Mouse (Mus musculus): ENCODE data around the gene Dmc1. TPM values are rescaled to one million over a fixed set of nuclear protein-coding genes. Genes with fewer than 3 reads are reported as not detected.

Dmc1 gene
- polyA plus RNA-seq, 2 experiments: 0.32 to 0.40 TPM

- Histone ChIP-seq H3K4me1 (replicated peaks; ENCODE audit: control insufficient read depth in 2 of 2, insufficient read depth in 2 of 2, low read length in 1 of 2) (peaks cover 0 to 3% of the 10 kb centered on the region in 2 experiments; a peak in 1 of 4 replicates), H3K9ac (replicated peaks) (no peak overlapping the region), H3K36me3 (replicated peaks; ENCODE audit: control insufficient read depth, insufficient read depth, low read depth) (no peaks in the 10 kb centered on the region), H3K27ac (no peak overlapping the region), H3K27me3 (ENCODE audit: control insufficient read depth, insufficient read depth, low read length) (peaks cover 7% of the 10 kb centered on the region), H3K9me3 (ENCODE audit: control insufficient read depth, low read length) (no peaks in the 10 kb centered on the region), H3K4me3 (ENCODE audit: insufficient read depth in 1 of 2, low read depth in 2 of 2, low read length in 2 of 2) (no peak overlapping the region), H3K4me2 (ENCODE audit: low read depth) (no peak overlapping the region)
- ATAC-seq (ENCODE audit: insufficient read depth): no peak
- no peak for DNase-seq (ENCODE audit: low read depth in 3 of 3, low spot score in 3 of 3)
- TF ChIP-seq EP300 (IDR thresholded peaks at IDR 0.05; ENCODE audit: low read depth) (no peak), CTCF (IDR thresholded peaks at IDR 0.05; ENCODE audit: low read depth) (no peak)
- WGBS (ENCODE audit: insufficient replicate concordance): 73% methylated on average over 12 of the region's 12 CpGs
Observed at GRCm38 (mm10) chr15:79606161-79606560, 1.3 kb upstream of the Dmc1 start.

GRCm38 (mm10) chr15:79600176-79600575 lies 4.7 kb downstream of the Dmc1 start:
- 59% methylated on average over 2 of the region's 2 CpGs for WGBS (ENCODE audit: insufficient replicate concordance)

GRCm38 (mm10) chr15:79598715-79599114 lies 6.2 kb downstream of the Dmc1 start:
- Histone ChIP-seq H3K4me3 (ENCODE audit: insufficient read depth in 1 of 2, low read depth in 2 of 2, low read length in 2 of 2) (no peak overlapping the region), H3K27me3 (ENCODE audit: control insufficient read depth, insufficient read depth, low read length) (no peaks in the 10 kb centered on the region; the same call in 1 of the 2 replicates), H3K9me3 (ENCODE audit: control insufficient read depth, low read length) (no peaks in the 10 kb centered on the region), H3K27ac (no peak overlapping the region), H3K9ac (replicated peaks) (no peak overlapping the region), H3K4me1 (replicated peaks; ENCODE audit: control insufficient read depth in 2 of 2, insufficient read depth in 2 of 2, low read length in 1 of 2) (no peaks in the 10 kb centered on the region), H3K4me2 (ENCODE audit: low read depth) (no peak overlapping the region), H3K36me3 (replicated peaks; ENCODE audit: control insufficient read depth, insufficient read depth, low read depth) (no peaks in the 10 kb centered on the region)
- no peak for DNase-seq (ENCODE audit: low read depth in 3 of 3, low spot score in 3 of 3)
- WGBS (ENCODE audit: insufficient replicate concordance): 53% methylated on average over 1 of the region's 1 CpGs
- no peak for TF ChIP-seq EP300 (IDR thresholded peaks at IDR 0.05; ENCODE audit: low read depth)
- TF ChIP-seq CTCF (IDR thresholded peaks at IDR 0.05; ENCODE audit: low read depth): no peak
- ATAC-seq (ENCODE audit: insufficient read depth): no peak

More at GRCm38 (mm10) chr15:79600176-79600575, 4.7 kb downstream of the Dmc1 start:
- H3K36me3 ChIP-seq (replicated peaks; ENCODE audit: control insufficient read depth, insufficient read depth, low read depth): no peaks in the 10 kb centered on the region
- H3K9me3 ChIP-seq (ENCODE audit: control insufficient read depth, low read length): no peaks in the 10 kb centered on the region
- DNase-seq (ENCODE audit: low read depth in 3 of 3, low spot score in 3 of 3) (no peak), ATAC-seq (ENCODE audit: insufficient read depth) (no peak)
- H3K4me1 ChIP-seq (replicated peaks; ENCODE audit: control insufficient read depth in 2 of 2, insufficient read depth in 2 of 2, low read length in 1 of 2): peaks cover 0 to 2% of the 10 kb centered on the region in 2 experiments; a peak in 1 of 4 replicates
- H3K9ac ChIP-seq (replicated peaks): no peak overlapping the region
- H3K27ac ChIP-seq: no peak overlapping the region
- no peak overlapping the region for H3K4me2 ChIP-seq (ENCODE audit: low read depth)
- peaks cover 4% of the 10 kb centered on the region for H3K27me3 ChIP-seq (ENCODE audit: control insufficient read depth, insufficient read depth, low read length)
- TF ChIP-seq CTCF (IDR thresholded peaks at IDR 0.05; ENCODE audit: low read depth): no peak
- no peak for TF ChIP-seq EP300 (IDR thresholded peaks at IDR 0.05; ENCODE audit: low read depth)
- no peak overlapping the region for H3K4me3 ChIP-seq (ENCODE audit: insufficient read depth in 1 of 2, low read depth in 2 of 2, low read length in 2 of 2)

GRCm38 (mm10) chr15:79581581-79581980 lies 23.3 kb downstream of the Dmc1 start:
- no peak overlapping the region for H3K27ac ChIP-seq
- no peaks in the 10 kb centered on the region for H3K9me3 ChIP-seq (ENCODE audit: control insufficient read depth, low read length)
- no peak for DNase-seq (ENCODE audit: low read depth in 3 of 3, low spot score in 3 of 3)
- ATAC-seq (ENCODE audit: insufficient read depth): no peak
- H3K27me3 ChIP-seq (ENCODE audit: control insufficient read depth, insufficient read depth, low read length): no peaks in the 10 kb centered on the region
- H3K36me3 ChIP-seq (replicated peaks; ENCODE audit: control insufficient read depth, insufficient read depth, low read depth): no peaks in the 10 kb centered on the region
- no peak overlapping the region for H3K4me3 ChIP-seq (ENCODE audit: insufficient read depth in 1 of 2, low read depth in 2 of 2, low read length in 2 of 2)
- no peak overlapping the region for H3K4me2 ChIP-seq (ENCODE audit: low read depth)
- no peak overlapping the region for H3K9ac ChIP-seq (replicated peaks)
- no peaks in the 10 kb centered on the region for H3K4me1 ChIP-seq (replicated peaks; ENCODE audit: control insufficient read depth in 2 of 2, insufficient read depth in 2 of 2, low read length in 1 of 2)
- 33% methylated on average over 1 of the region's 1 CpGs for WGBS (ENCODE audit: insufficient replicate concordance)
- TF ChIP-seq CTCF (IDR thresholded peaks at IDR 0.05; ENCODE audit: low read depth) (no peak), EP300 (IDR thresholded peaks at IDR 0.05; ENCODE audit: low read depth) (no peak)

GRCm38 (mm10) chr15:79577671-79578426 lies 27.1 kb downstream of the Dmc1 start:
- Histone ChIP-seq H3K4me2 (ENCODE audit: low read depth) (no peak overlapping the region), H3K9ac (replicated peaks) (no peak overlapping the region), H3K36me3 (replicated peaks; ENCODE audit: control insufficient read depth, insufficient read depth, low read depth) (no peaks in the 10 kb centered on the region), H3K27ac (no peak overlapping the region), H3K4me1 (replicated peaks; ENCODE audit: control insufficient read depth in 2 of 2, insufficient read depth in 2 of 2, low read length in 1 of 2) (no peaks in the 10 kb centered on the region), H3K9me3 (ENCODE audit: control insufficient read depth, low read length) (no peaks in the 10 kb centered on the region), H3K4me3 (ENCODE audit: insufficient read depth in 1 of 2, low read depth in 2 of 2, low read length in 2 of 2) (no peak overlapping the region), H3K27me3 (ENCODE audit: control insufficient read depth, insufficient read depth, low read length) (no peaks in the 10 kb centered on the region)
- no peak for TF ChIP-seq EP300 (IDR thresholded peaks at IDR 0.05; ENCODE audit: low read depth)
- TF ChIP-seq CTCF (IDR thresholded peaks at IDR 0.05; ENCODE audit: low read depth): no peak
- WGBS (ENCODE audit: insufficient replicate concordance): 35% methylated on average over 6 of the region's 6 CpGs
- DNase-seq (ENCODE audit: low read depth in 3 of 3, low spot score in 3 of 3) (no peak), ATAC-seq (ENCODE audit: insufficient read depth) (no peak)
